Mouse (Mus musculus): Measurements from ENCODE around the gene Ccnq.

Gene Ccnq

GRCm38 (mm10) chr11:78750885-78751842 is at the start of gene Ccnq:
Ccnq (minus strand) TSS chr11:78751729.
- peak; percentile 89 for DNase-seq (ENCODE audit: low spot score)

GRCm38 (mm10) chr11:78801094-78801493 is 49.6 kb upstream of the Ccnq start:
- DNase-seq (ENCODE audit: low spot score), result no peak

DNA sequence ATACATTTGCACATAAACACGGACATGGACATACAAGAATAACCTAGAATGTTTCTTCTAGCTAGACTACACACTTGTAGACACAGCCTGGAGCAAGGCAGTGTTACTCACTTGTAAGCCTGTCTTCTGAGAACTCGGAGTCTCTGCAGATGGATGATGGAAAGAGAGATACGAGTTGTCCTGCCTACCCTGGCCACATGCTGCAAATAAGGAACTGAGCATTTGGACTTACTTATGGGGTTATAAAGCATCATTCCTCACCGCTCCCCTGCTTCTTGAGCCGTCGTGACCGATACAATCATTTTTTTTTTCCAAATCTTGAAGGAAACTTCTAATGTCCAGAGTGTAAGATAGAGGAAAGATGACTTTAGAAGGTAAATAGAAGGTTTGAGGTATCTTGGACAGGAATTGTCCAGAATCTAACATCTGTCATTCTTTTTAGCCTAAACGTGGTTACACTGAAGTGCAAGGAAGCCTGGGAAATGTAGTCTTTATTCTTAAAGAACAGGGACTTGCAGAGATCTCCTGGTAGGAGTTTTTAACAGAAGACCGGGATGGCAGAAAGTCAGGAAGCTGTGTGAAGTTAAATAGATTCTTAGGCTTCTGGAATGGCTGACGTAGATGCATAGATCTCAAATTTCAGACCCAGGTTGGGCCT is 44.7 kb upstream of the Ccnq start:
- no peak for DNase-seq (ENCODE audit: low spot score)

DNA sequence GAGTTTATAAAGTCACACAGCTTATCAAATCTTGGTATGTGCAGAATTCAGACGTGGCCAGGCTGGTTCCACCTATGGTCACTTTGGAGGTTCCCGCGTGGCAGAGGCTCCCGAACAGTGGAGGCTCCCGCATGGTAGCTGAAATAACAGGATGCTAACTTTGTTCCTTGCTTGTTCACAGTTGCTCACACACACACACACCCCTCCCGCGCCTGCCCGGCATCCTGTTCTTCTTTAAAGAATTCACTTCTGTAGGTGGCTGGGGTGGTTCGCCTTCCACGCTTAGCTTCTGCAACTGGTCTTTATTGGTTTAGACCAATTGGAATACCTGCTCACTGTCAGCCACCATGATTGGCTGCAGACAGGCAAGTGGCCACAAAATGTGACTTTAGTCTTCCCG is 41.6 kb upstream of the Ccnq start:
- DNase-seq (ENCODE audit: low spot score), result no peak

DNA sequence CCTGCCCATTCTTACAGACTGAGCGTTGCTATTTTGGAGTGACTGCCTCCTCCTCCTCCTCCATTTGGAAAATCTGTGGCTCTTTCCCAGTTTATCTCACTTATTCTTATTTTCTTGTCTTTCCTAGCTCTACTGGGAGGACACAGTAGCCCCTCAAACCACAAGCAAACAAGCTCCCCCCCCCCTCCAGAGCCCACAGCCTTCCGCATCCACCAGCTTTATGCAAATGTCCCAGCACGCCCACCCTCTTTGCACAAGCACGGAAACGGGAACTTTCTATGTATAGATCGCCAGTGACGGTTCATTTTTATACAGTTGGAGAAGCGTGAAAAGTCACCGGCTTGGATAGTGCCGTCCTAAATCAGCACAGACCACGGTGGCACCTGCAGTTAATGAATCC is 40.9 kb upstream of the Ccnq start:
- no peak for DNase-seq (ENCODE audit: low spot score)

DNA sequence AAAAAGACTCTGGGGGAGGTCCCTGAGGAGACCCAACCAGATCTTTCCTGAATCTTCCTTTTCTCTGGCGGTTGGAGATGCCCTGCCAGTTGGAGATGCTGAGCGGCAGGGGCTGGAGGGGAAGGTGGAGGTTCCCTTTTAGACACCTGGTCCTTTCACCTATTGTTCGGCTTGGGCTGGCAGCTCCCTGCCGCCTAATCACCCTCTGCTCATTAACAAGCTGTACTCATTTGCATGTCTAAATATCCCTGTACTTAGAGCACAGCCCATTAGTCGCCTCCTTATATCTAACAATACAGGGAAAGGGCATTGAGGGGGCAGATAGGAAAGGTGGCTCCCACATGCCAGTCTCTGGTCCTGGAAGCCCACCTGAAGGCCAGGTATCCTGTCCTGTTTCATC is 40.5 kb upstream of the Ccnq start:
- DNase-seq (ENCODE audit: low spot score), result no peak

GRCm38 (mm10) chr11:78791582-78791981 is 40.1 kb upstream of the Ccnq start:
- DNase-seq (ENCODE audit: low spot score), result peak; percentile 77

DNA sequence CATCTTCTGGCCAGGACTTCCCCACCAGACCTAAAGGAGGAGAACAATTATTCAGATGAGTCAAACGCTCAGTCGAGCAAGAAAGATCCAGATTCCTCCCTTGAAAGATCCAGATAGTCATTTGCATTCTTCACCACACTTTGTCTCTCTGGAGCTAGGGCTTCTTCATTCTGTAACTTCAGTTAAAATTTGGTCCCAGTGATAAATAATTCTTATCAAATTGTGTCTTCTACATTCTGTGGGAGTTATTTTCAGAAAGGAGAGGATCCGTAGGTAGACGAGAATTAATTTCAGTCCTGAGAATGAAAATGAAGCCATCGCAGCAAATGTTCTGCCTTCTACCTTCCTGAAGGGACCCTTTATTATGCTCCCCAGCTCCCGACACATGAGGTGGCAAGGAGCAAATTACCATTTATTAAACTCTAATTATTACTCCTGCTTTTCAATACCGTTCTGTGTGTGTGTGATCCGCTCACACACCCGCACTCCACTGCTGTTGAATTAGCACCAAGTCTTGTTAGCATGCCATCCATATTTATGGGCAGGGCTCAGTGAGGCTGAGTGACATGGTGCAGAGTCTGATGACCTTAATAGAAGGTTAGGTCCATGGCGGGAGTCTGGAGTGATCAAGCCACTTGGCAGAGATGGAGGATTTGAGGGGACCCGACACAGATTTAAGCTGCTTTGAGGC is 38.0 kb upstream of the Ccnq start:
- DNase-seq (ENCODE audit: low spot score), result no peak

DNA sequence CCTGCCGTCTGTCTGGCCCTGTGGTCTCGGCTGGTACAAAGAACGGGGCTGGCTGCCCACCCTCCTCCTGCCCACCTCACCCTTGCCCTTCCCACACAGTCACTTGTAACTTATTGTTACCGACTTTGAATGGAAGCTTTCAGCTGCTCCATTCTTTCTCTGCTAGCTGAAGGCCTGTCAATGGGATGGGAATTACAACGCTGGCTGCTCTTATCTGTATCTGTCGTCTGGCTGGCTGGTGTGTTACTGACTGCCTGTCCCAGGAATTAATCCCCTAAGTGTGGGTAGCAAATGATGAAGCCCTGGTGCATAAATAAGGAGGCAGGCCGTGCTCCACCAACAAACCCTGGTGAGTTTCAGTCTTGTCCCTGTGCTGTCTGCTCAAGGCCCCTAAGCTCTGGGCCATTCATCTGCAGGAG is 34.5 kb upstream of the Ccnq start:
- DNase-seq (ENCODE audit: low spot score), result no peak

GRCm38 (mm10) chr11:78782791-78783347 is 31.3 kb upstream of the Ccnq start:
- DNase-seq (ENCODE audit: low spot score), result no peak

DNA sequence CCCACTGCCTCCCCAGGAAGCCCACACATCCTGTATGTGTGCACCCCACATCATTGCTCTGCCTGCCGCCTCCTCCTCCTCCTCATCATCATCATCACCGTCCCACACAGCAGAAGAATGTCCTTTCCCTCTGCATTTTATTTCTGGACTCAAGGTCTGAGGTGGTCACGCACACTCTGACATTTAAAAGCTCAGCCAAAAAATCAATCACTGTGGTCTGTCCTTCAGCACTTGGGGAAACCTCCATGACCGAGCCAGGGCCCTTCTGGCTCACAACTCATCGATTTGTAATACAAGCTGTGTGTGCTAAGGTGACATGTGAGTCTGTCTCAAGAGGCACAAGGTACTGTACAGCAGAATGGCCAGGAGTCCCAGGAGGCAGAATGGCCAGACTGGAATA is 30.8 kb upstream of the Ccnq start:
- no peak for DNase-seq (ENCODE audit: low spot score)

DNA sequence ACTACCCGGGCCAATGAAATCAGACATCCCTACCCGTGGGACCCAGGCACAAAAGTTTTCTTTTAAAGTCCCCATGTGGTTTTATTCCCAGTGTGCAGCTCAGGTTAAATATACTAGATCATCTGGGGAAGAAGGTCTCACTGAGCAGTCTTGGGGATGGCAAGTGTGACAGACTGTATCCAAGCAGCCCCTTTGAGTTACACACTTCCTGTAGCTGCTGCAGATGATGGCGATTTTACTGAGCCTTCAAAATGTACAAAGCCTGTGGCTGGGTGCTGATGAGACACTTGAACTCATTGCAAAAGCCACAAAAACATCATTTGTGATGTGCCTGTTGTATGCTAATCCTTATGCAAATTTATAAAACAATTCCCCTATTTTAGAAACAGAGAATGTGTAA is 29.0 kb upstream of the Ccnq start:
- DNase-seq (ENCODE audit: low spot score), result no peak

GRCm38 (mm10) chr11:78780002-78780401 is 28.5 kb upstream of the Ccnq start:
- DNase-seq (ENCODE audit: low spot score), result no peak

DNA sequence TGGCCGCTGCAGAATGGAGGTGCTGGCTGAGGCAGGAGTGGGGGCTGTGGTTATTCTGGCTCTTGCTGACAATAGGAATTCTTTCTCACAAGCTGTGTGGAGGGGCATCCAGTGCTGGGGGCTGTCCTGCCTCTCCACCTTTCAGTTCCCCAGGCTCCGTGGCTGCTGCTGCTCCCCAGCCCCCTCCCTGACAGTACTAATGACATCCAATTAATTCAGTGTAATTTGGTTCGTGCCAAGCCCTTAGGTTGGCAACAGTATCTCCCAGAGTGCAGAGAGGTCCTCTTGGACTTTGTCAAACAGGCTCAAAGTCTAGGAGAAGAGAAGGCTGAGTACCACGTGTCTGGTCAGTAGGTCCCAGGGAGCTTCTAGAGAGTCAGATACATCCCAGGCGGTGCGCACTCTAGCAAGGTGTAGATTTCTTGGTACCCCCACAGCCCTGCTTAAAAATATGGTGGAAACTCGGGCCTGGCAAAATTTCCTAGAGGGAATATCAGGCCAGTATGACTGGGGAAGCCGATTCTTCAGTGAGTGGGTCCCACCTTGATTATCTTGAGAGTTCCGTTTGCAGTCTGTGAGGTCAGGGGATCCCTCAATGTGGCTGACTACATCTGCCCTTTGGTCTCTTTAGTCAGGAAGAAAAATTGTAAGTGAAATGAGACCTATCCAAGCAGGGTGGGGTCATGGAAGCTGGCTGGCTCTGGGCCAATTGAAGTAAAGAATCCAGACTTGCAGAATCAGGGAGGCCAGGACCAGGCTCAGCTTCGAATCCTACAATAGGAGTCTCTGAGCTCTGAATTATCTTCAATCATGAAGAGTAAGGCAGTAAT is 26.5 kb upstream of the Ccnq start:
- no peak for DNase-seq (ENCODE audit: low spot score)

GRCm38 (mm10) chr11:78771751-78772283 is 20.3 kb upstream of the Ccnq start:
- DNase-seq (ENCODE audit: low spot score), result no peak

GRCm38 (mm10) chr11:78770436-78770835 is 18.9 kb upstream of the Ccnq start:
- no peak for DNase-seq (ENCODE audit: low spot score)

DNA sequence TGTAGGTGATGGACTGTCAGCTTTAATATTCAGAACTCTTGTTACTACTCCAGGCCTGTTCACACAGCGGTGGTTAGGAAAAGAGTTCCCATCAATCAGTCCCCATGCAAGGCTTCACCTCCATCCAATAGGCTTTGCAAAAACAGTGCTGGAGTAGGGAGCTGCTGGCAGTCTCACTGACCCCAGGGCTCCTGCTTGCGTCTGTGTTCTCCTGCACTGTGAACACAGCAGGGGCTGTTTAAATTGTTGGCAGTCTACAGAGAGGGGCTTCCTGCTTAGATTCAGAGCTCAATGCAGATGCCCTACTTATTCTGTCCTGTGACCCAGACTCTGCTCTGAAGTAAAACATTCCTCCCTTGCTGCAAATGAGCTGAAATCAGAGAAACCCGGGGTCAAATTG is 17.2 kb upstream of the Ccnq start:
- no peak for DNase-seq (ENCODE audit: low spot score)

DNA sequence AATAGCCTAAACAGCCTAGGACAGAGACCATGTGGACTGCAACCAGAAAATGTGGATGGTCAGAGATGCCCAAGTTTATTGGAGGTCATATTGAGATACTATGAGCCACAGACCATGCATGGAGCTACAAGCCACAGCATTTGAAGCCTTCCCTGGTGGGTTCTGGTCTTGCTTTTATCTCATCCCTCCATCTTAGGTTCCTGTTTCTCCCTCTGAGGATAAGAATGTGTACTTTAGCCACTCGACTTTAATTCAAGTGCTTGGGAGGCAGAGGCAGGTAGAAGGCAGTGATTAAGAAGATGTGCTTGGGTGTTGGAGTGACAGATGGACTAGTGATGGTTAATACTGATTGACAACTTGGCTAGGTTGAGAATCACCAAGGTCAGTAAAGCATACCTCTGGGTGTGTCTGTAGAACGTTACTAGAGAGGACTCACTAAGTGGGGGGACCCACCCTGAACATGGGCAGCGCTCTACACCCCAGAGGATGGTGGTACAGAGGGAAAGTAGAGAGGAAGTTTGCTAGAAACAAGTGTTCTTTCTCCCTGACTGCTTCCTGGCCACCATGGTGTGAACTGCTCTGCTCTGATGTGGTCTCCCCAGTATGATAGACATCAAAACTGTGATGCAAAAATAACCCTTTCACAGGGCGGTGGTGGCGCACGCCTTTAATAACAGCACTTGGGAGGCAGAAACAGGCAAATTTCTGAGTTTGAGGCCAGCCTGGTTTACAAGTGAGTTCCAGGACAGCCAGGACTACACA is 14.7 kb upstream of the Ccnq start:
- no peak for DNase-seq (ENCODE audit: low spot score)

- DNase-seq (ENCODE audit: low spot score), result no peak
Measured at GRCm38 (mm10) chr11:78764820-78765219, 13.3 kb upstream of the Ccnq start.

GRCm38 (mm10) chr11:78764304-78764703 is 12.8 kb upstream of the Ccnq start:
- DNase-seq (ENCODE audit: low spot score), result no peak

DNA sequence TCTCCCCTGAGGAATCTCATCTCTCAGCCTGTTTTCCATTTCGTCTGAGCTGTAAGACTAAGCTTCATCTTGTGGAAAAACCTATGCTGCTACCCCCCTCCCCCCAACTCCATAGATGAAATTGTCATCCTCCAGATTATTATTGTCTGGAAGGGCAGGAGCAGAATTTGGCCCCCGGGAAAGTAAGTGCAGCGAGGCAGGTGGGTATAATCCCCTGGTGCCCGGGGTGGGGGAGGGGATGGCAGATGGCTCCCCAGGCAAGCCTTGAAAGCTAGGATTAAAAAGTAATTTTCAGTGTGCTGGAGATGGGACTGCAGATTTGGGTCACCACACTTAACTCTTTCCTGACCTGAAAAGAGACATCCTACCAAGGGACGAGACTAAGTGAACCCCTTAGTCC is 10.7 kb upstream of the Ccnq start:
- DNase-seq (ENCODE audit: low spot score), result no peak

Data from testis, postnatal 10 days (tissue).